Mouse (Mus musculus) stomach, embryonic 14.5 days (tissue): Measurements from ENCODE around the gene Rnaseh2a. TPM values are rescaled to one million over a fixed set of nuclear protein-coding genes. Genes with fewer than 3 reads are reported as not detected.

Source experiments
- ATAC-seq: fragments of 200-750 bp; cut with Nextera tagmentation; 2 replicates; pipeline ENCODE4 v1.8.0; 2017; ENCODE audit warnings: low read depth, moderate TSS enrichment; ENCODE audit not compliant: insufficient number of reproducible peaks, insufficient read depth, low FRiP score
- H3K27ac ChIP-seq: fragments of 300-500 bp; sonication (generic); 2 replicates; pipeline ENCODE4 v1.5.1; 2014; ENCODE audit warnings: mild to moderate bottlenecking, low read length, moderate library complexity, mixed read lengths
- H3K27me3 ChIP-seq: fragments of 300-500 bp; sonication (generic); 2 replicates; pipeline ENCODE4 v1.6.1; 2014; ENCODE audit warnings: low read length, control low read depth, mixed read lengths; ENCODE audit not compliant: control insufficient read depth, insufficient read depth
- H3K36me3 ChIP-seq: fragments of 300-500 bp; sonication (generic); 2 replicates; pipeline ENCODE4 v1.6.1; 2014; ENCODE audit warnings: mild to moderate bottlenecking, control low read depth, low read length, moderate library complexity, mixed read lengths; ENCODE audit not compliant: control insufficient read depth, insufficient read depth
- H3K4me1 ChIP-seq: fragments of 300-500 bp; sonication (generic); 2 replicates; pipeline ENCODE4 v1.6.1; 2014; ENCODE audit warnings: low read length, control low read depth, mixed read lengths; ENCODE audit not compliant: control insufficient read depth, insufficient read depth
- H3K4me2 ChIP-seq: fragments of 300-500 bp; sonication (generic); replicated peaks from 2 replicates; pipeline ENCODE4 v1.6.1; 2014; ENCODE audit warnings: low read depth, low read length, control low read depth
- H3K4me3 ChIP-seq: fragments of 300-500 bp; sonication (generic); 2 replicates; pipeline ENCODE4 v1.5.1; 2014; ENCODE audit warnings: low read depth, low read length, control low read depth
- H3K9ac ChIP-seq: fragments of 300-500 bp; sonication (generic); replicated peaks from 2 replicates; pipeline ENCODE4 v1.6.1; 2014; ENCODE audit warnings: low read depth, mild to moderate bottlenecking, control low read depth, low read length, moderate library complexity, mixed read lengths
- H3K9me3 ChIP-seq: fragments of 300-500 bp; sonication (generic); 2 replicates; pipeline ENCODE4 v1.6.1; 2016; ENCODE audit warnings: low read depth, low read length, control low read depth; ENCODE audit not compliant: control insufficient read depth
- WGBS: fragments of 180-500 bp; shearing (Covaris S2); extraction: QIAGEN DNeasy Blood & Tissue Kit; methylation state at CpG from one replicate; pipeline ENCODE4 v1.1.7; 2014; 5-methylcytosine and 5-hydroxymethylcytosine counted together
- polyA plus RNA-seq: library from polyadenylated mRNA; unstranded; fragments of >200 nt; fragmentation: Nextera tagmentation; extraction: Ambion mirVana; gene quantifications from 2 replicates; pipeline ENCODE4 v1.2.1, GENCODE M21; 2014

Rnaseh2a gene
- polyA plus RNA-seq, 1 experiment from 2014 or later, result 114 TPM

- H3K4me2 ChIP-seq, result peak overlapping the region; percentile 12; the same call in 1 of the 2 replicates
- 9% methylated on average over 19 of the region's 19 CpGs for WGBS
- no peaks in the 10 kb centered on the region for H3K27me3 ChIP-seq
- H3K9me3 ChIP-seq, result no peaks in the 10 kb centered on the region
- 0 out of 2 replicates have a peak overlapping the region, but pooled peaks have one; percentile 21 for H3K9ac ChIP-seq
- no peaks in the 10 kb centered on the region for H3K36me3 ChIP-seq
- peaks cover 5% of the 10 kb centered on the region for H3K4me1 ChIP-seq
- ATAC-seq, result peak; percentile 79
- H3K4me3 ChIP-seq, result no peak overlapping the region
- no peak overlapping the region for H3K27ac ChIP-seq
Measured at GRCm38 (mm10) chr8:84997649-84998295, 28.2 kb upstream of the Rnaseh2a start.

DNA sequence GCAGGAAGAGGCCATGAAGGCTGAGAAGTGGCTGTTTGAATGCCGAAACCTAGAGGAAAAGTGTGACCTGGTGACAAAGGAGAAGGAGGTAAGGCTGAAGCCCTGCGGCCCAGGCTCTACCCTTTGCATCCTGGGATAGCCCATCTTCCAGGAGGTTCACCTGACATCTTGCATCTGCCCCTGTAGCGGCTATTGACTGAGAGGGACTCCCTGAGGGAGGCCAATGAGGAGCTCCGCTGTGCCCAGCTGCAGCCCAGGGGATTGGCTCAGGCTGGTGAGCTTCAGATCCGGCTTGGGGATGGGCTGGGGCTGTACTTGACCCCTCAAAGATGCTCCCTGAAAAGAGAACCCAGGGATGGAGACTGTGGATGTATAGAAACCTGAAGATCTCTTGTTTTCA, 27.4 kb upstream of the Rnaseh2a start:
- H3K4me2 ChIP-seq, result no peak overlapping the region
- no peak overlapping the region for H3K4me3 ChIP-seq
- H3K9me3 ChIP-seq, result no peaks in the 10 kb centered on the region
- H3K27me3 ChIP-seq, result no peaks in the 10 kb centered on the region
- no peak for ATAC-seq
- H3K27ac ChIP-seq, result no peak overlapping the region
- WGBS, result 79% methylated on average over 5 of the region's 5 CpGs
- no peak overlapping the region for H3K9ac ChIP-seq
- H3K4me1 ChIP-seq, result peaks cover 6% of the 10 kb centered on the region
- H3K36me3 ChIP-seq, result no peaks in the 10 kb centered on the region

DNA sequence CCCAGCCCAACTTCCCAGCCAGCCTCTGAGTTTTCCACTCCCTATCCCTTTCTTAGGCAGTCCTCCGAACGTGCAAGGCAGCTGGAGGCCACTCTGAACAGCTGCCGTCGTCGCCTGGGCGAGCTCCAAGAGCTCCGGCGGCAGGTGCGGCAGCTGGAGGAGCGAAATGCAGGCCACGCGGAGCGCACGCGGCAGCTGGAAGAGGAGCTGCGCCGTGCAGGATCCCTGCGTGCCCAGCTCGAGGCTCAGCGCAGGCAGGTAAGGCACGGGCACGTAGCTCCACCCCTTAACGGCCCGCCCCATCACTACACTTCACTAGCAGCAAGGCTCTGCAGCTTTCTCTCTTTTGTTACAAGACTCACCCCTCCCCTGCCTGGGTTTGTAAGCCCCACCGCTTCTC, 26.1 kb upstream of the Rnaseh2a start:
- Histone ChIP-seq H3K9me3 (no peaks in the 10 kb centered on the region), H3K4me3 (no peak overlapping the region), H3K9ac (no peak overlapping the region), H3K4me2 (no peak overlapping the region), H3K36me3 (no peaks in the 10 kb centered on the region), H3K27me3 (no peaks in the 10 kb centered on the region), H3K27ac (no peak overlapping the region), H3K4me1 (peaks cover 11% of the 10 kb centered on the region)
- WGBS, result 29% methylated on average over 25 of the region's 25 CpGs
- ATAC-seq, result no peak

- H3K4me2 ChIP-seq, result no peak overlapping the region
- 91% methylated on average over 9 of the region's 9 CpGs for WGBS
- no peak overlapping the region for H3K4me3 ChIP-seq
- H3K9me3 ChIP-seq, result no peaks in the 10 kb centered on the region
- H3K27ac ChIP-seq, result no peak overlapping the region
- peaks cover 11% of the 10 kb centered on the region for H3K4me1 ChIP-seq
- H3K27me3 ChIP-seq, result no peaks in the 10 kb centered on the region
- no peak for ATAC-seq
- H3K36me3 ChIP-seq, result no peaks in the 10 kb centered on the region
- no peak overlapping the region for H3K9ac ChIP-seq
Measured at GRCm38 (mm10) chr8:84994375-84994774, 24.8 kb upstream of the Rnaseh2a start.

DNA sequence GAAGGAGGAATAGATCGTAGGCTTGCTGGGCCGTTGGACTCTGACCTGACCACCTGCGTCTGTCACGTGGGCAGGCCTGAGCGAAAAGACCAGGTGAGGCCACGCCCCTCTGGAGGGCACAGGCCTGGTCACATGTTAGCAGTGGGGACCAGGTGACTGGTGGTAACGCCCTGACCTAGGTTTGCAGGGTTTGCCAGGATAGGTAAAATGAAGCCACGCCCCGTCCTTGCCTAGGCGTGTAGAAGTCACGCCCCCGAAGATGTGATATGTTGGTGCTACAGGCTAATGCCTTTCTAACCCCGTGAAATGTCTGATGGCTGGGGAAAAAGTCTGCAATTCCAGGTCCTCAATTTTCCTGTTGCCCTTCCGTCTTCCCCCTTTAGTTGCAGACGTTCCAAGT, 21.3 kb upstream of the Rnaseh2a start:
- WGBS, result 2% methylated on average over 15 of the region's 15 CpGs
- H3K36me3 ChIP-seq, result no peaks in the 10 kb centered on the region
- peak overlapping the region; percentile 67 for H3K9ac ChIP-seq
- peak; percentile 82 for ATAC-seq
- H3K4me1 ChIP-seq, result 0 out of 2 replicates have a peak, but pooled peaks cover 10% of the 10 kb centered on the region
- no peaks in the 10 kb centered on the region for H3K9me3 ChIP-seq
- H3K4me3 ChIP-seq, result peak overlapping the region; percentile 68
- H3K4me2 ChIP-seq, result peak overlapping the region; percentile 78
- peak overlapping the region; percentile 84 for H3K27ac ChIP-seq
- 0 out of 2 replicates have a peak, but pooled peaks cover 3% of the 10 kb centered on the region for H3K27me3 ChIP-seq

DNA sequence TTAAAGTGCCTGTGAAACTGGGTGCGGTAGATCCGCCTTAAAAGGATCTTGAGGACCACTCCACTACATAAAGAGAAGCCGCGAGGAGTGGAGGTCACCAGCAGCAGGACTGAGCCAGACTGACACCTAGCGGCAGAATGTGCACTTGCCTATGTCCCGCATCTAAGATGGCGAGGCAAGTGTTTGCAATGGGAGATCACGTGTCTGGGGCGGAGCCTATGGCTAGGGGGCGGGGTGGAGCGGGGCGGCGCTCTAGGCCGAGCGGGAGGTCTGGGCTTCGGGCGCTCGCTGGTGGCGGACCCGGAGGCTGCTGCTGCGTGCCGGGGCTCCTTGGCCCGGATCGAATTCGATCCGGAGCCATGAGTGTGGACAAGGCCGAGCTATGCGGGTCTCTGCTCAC, 20.8 kb upstream of the Rnaseh2a start, which contains the start of gene Hook2:
Gene Hook2 (plus strand): TSS at position 255 of the 400 bp plus-strand sequence.
- H3K27me3 ChIP-seq, result 0 out of 2 replicates have a peak, but pooled peaks cover 3% of the 10 kb centered on the region
- H3K27ac ChIP-seq, result peak within 1 kb of the TSS; percentile 84
- no peaks in the 10 kb centered on the region for H3K36me3 ChIP-seq
- under 1% methylated on average over 28 of the region's 28 CpGs for WGBS
- peak; percentile 79 for ATAC-seq
- H3K9me3 ChIP-seq, result no peaks in the 10 kb centered on the region
- H3K4me3 ChIP-seq, result peak within 1 kb of the TSS; percentile 68
- H3K4me1 ChIP-seq, result peaks cover 12% of the 10 kb centered on the region; the same call in 1 of the 2 replicates
- H3K9ac ChIP-seq, result peak within 1 kb of the TSS; percentile 67
- H3K4me2 ChIP-seq, result peak within 1 kb of the TSS; percentile 78

DNA sequence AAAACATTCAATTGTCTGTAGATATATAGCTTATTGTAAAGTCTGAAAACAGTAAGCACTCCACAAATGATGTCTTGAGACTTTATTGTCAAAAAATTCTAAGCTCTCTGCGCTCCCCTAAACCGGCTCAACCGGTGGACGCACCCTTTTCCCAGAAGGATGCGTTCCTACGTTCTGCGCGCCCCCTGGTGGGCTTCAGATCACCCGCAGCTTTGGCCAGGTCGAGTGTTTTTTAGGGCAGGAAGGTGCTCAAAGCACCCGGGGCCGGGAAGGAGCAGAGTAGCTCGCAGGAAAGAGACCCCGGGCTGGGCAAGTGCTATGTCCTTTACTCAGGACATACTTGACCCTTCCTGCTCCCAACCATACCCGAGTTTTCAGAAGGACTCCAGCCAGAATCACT, 20.2 kb upstream of the Rnaseh2a start:
- under 1% methylated on average over 15 of the region's 15 CpGs for WGBS
- Histone ChIP-seq H3K9ac (peak overlapping the region; percentile 52; the same call in 1 of the 2 replicates), H3K9me3 (no peaks in the 10 kb centered on the region), H3K4me1 (peaks cover 17% of the 10 kb centered on the region), H3K4me2 (peak overlapping the region; percentile 78), H3K27ac (peak overlapping the region; percentile 84), H3K4me3 (peak overlapping the region; percentile 68), H3K27me3 (0 out of 2 replicates have a peak, but pooled peaks cover 3% of the 10 kb centered on the region), H3K36me3 (no peaks in the 10 kb centered on the region)
- ATAC-seq, result peak; percentile 61

DNA sequence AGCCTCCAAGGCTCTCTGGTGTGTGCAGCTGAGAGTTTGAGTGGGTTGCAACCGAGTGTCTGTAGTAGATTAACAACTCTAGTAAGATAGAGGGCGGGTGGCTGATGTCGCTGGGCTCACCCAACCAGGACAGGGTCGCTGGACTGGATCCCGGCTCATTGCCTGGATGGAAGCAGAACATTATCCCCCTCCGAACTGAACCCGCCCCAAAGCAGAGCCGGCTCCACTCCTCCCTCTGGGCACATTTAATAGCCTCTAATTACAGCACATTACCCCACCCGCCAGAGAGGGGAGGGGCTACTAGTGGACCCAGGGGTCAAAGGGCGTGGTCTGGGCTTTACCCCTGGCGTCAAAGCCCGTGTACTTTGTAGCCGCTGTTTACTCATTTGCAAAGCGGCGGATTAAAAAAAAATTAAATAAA, 19.8 kb upstream of the Rnaseh2a start:
- Histone ChIP-seq H3K27me3 (0 out of 2 replicates have a peak, but pooled peaks cover 3% of the 10 kb centered on the region), H3K4me2 (peak overlapping the region; percentile 78), H3K36me3 (no peaks in the 10 kb centered on the region), H3K9me3 (no peaks in the 10 kb centered on the region), H3K4me3 (peak overlapping the region; percentile 68; the same call in 1 of the 2 replicates), H3K27ac (peak overlapping the region; percentile 84), H3K9ac (no peak overlapping the region; the same call in 1 of the 2 replicates), H3K4me1 (peaks cover 21% of the 10 kb centered on the region)
- 13% methylated on average over 15 of the region's 15 CpGs for WGBS
- no peak for ATAC-seq
